Mouse (Mus musculus): ENCODE results near the gene Hydin. TPM values are rescaled to one million over a fixed set of nuclear protein-coding genes. Genes with fewer than 3 reads are reported as not detected.
"Not testable (repeated sequence)": the region's sequence is repeated elsewhere in the genome, so short reads cannot be mapped to it uniquely, and the experiment has no call there.

Gene Hydin
- total RNA-seq, 2 experiments from 2014 or later: 0.14 to 0.17 TPM

- no peak for DNase-seq
These were observed 234.6 kb downstream of the Hydin start for GRCm38 (mm10) chr8:110501330-110501729.

GRCm38 (mm10) chr8:110502880-110503279, 236.1 kb downstream of the Hydin start:
- intact Hi-C loops (cut with DNase I): no loop called here
- no peak for DNase-seq

More at GRCm38 (mm10) chr8:110501330-110501729, 234.6 kb downstream of the Hydin start:
- intact Hi-C loops (cut with DNase I): no loop called here

- intact Hi-C loops (cut with DNase I): no loop called here
These were observed 242.0 kb downstream of the Hydin start for GRCm38 (mm10) chr8:110508766-110509165.

GRCm38 (mm10) chr8:110519790-110520189, 253.0 kb downstream of the Hydin start:
- DNase-seq: no peak
- intact Hi-C loops (cut with DNase I): no loop called here

More at GRCm38 (mm10) chr8:110508766-110509165, 242.0 kb downstream of the Hydin start:
- peak; percentile 53 to 61 for DNase-seq

GRCm38 (mm10) chr8:110521851-110522250, 255.1 kb downstream of the Hydin start:
- DNase-seq: no peak
- intact Hi-C loops (cut with DNase I): no loop called here

- intact Hi-C loops (cut with DNase I); DNase-seq: not testable (repeated sequence)
These were observed 255.7 kb downstream of the Hydin start for GRCm38 (mm10) chr8:110522495-110522894.

GRCm38 (mm10) chr8:110522985-110523384, 256.2 kb downstream of the Hydin start:
- intact Hi-C loops (cut with DNase I): no loop called here
- no peak for DNase-seq

- intact Hi-C loops (cut with DNase I): no loop called here
- DNase-seq: no peak
These were observed 258.5 kb downstream of the Hydin start for GRCm38 (mm10) chr8:110525229-110525628.

- DNase-seq: no peak
- intact Hi-C loops (cut with DNase I): no loop called here
These were observed 263.4 kb downstream of the Hydin start for GRCm38 (mm10) chr8:110530008-110530762.

- intact Hi-C loops (cut with DNase I): no loop called here
These were observed 267.0 kb downstream of the Hydin start for GRCm38 (mm10) chr8:110533781-110534180.

GRCm38 (mm10) chr8:110537849-110538248, 271.1 kb downstream of the Hydin start:
- intact Hi-C loops (cut with DNase I): no loop called here
- DNase-seq: no peak

More at GRCm38 (mm10) chr8:110533781-110534180, 267.0 kb downstream of the Hydin start:
- DNase-seq: no peak

- intact Hi-C loops (cut with DNase I): no loop called here
- DNase-seq: no peak
These were observed 283.6 kb downstream of the Hydin start for GRCm38 (mm10) chr8:110550343-110550742.

- intact Hi-C loops (cut with DNase I); DNase-seq: not testable (repeated sequence)
These were observed 285.3 kb downstream of the Hydin start for GRCm38 (mm10) chr8:110552111-110552510.

GRCm38 (mm10) chr8:110592641-110593040, 325.9 kb downstream of the Hydin start:
- no peak for DNase-seq
- intact Hi-C loops (cut with DNase I): no loop called here

GRCm38 (mm10) chr8:110594164-110594563, 327.4 kb downstream of the Hydin start:
- intact Hi-C loops (cut with DNase I): no loop called here
- no peak for DNase-seq

GRCm38 (mm10) chr8:110604556-110604955, 337.8 kb downstream of the Hydin start:
- intact Hi-C loops (cut with DNase I): loop anchor here (2.0 to 5.0 kb wide), 2 partner anchors 460 to 472 kb away; no protein-coding TSS in a partner anchor
- DNase-seq: peak; percentile 28 to 36

GRCm38 (mm10) chr8:110605401-110606015, 338.7 kb downstream of the Hydin start:
- intact Hi-C loops (cut with DNase I): loop anchor here (2.0 kb wide), 1 partner anchor 461 kb away; no protein-coding TSS in a partner anchor
- no peak for DNase-seq

- intact Hi-C loops (cut with DNase I): no loop called here
- no peak for DNase-seq
These were observed 349.0 kb downstream of the Hydin start for GRCm38 (mm10) chr8:110615730-110616129.

GRCm38 (mm10) chr8:110617801-110618358, 351.1 kb downstream of the Hydin start:
- intact Hi-C loops (cut with DNase I): loop anchor here (2.0 kb wide), 1 partner anchor 401 kb away; no protein-coding TSS in a partner anchor
- no peak for DNase-seq

GRCm38 (mm10) chr8:110618391-110619207, 351.8 kb downstream of the Hydin start, which contains the start of gene Vac14:
Gene Vac14, plus strand, starts transcription at chr8:110618585.
- peak; percentile 96 to 98 for DNase-seq
- intact Hi-C loops (cut with DNase I): loop anchor here (2.0 kb wide), 1 partner anchor 402 kb away; no protein-coding TSS in a partner anchor
